Comparison of ENCODE assay signal across 9 mouse cellular contexts in genomic region chr11:119916102-119916790, GRCm38 (mm10). TPM values are rescaled to one million over a fixed set of nuclear protein-coding genes. Genes with fewer than 3 reads are reported as not detected.
DNase-seq lines count a peak whose midpoint lies in the region; ATAC-seq and TF ChIP-seq lines count a peak whose summit lies in the region.
"Had no signal": no experiment of that assay in that cellular context is flagged by ENCODE, and none has a peak within 500 bp of the region (broad histone marks: within the 10 kb centered on the region; RNA-seq: fewer than 3 reads in every experiment).

No protein-coding gene starts in this region.

- no peak for DNase-seq in hindbrain, postnatal 0 days (ENCODE audit: low spot score)
- DNase-seq in embryonic facial prominence, embryonic 14.5 days (ENCODE audit: low spot score): no peak
- peak; percentile 96 for DNase-seq in kidney, adult 2 months
- DNase-seq in thymus, adult 2 months: no peak
- DNase-seq in layer of hippocampus, adult 18-20 months (ENCODE audit: low spot score in 2 of 2): no peak
- no peak for DNase-seq in thymus, adult 18-20 months

- H3K27me3 ChIP-seq in hindbrain, embryonic 13.5 days: no peaks in the 10 kb centered on the region
- no peaks in the 10 kb centered on the region for H3K27me3 ChIP-seq in hindbrain, postnatal 0 days (ENCODE audit: insufficient read depth, low read length)
- H3K27me3 ChIP-seq in embryonic facial prominence, embryonic 14.5 days (replicated peaks; ENCODE audit: control insufficient read depth, insufficient read depth, low read length): no peaks in the 10 kb centered on the region
- H3K27me3 ChIP-seq in kidney, adult 2 months (replicated peaks; ENCODE audit: control insufficient read depth, insufficient read depth, low read length): no peaks in the 10 kb centered on the region
- no peaks in the 10 kb centered on the region for H3K27me3 ChIP-seq in lung, embryonic 15.5 days
- H3K27me3 ChIP-seq in thymus, adult 2 months (ENCODE audit: control insufficient read depth, insufficient read depth, low read length): no peaks in the 10 kb centered on the region

- no peak for ATAC-seq in hindbrain, embryonic 13.5 days (ENCODE audit: low FRiP score)
- no peak for ATAC-seq in hindbrain, postnatal 0 days
- ATAC-seq in embryonic facial prominence, embryonic 14.5 days (ENCODE audit: low read depth): 0 out of 2 replicates have a peak, but pooled peaks have one; percentile 3
- peak; percentile 43; the same call in 1 of the 2 replicates for ATAC-seq in lung, embryonic 15.5 days (ENCODE audit: borderline replicate concordance, extremely low read depth, low FRiP score, low TSS enrichment)

- H3K4me2 ChIP-seq in hindbrain, embryonic 13.5 days: no peak overlapping the region
- no peak overlapping the region for H3K4me2 ChIP-seq in hindbrain, postnatal 0 days (ENCODE audit: low read depth, low read length)
- H3K4me2 ChIP-seq in embryonic facial prominence, embryonic 14.5 days (ENCODE audit: low read depth, low read length): no peak overlapping the region
- H3K4me2 ChIP-seq in lung, embryonic 15.5 days: peak overlapping the region; percentile 87

- TF ChIP-seq POLR2A in kidney, adult 2 months (IDR thresholded peaks at IDR 0.05; ENCODE audit: low read depth, low read length): peak; percentile 20
- no peak for TF ChIP-seq POLR2A in thymus, adult 2 months (IDR thresholded peaks at IDR 0.05; ENCODE audit: control insufficient read depth, extremely low read depth, insufficient read depth, low read length, poor library complexity)

- WGBS in hindbrain, embryonic 13.5 days: 93% methylated on average over 15 of the region's 15 CpGs
- 83% methylated on average over 15 of the region's 15 CpGs for WGBS in hindbrain, postnatal 0 days
- WGBS in embryonic facial prominence, embryonic 14.5 days: 80% methylated on average over 15 of the region's 15 CpGs
- 24% methylated on average over 15 of the region's 15 CpGs for WGBS in kidney, adult 2 months
- 70% methylated on average over 15 of the region's 15 CpGs for WGBS in lung, embryonic 15.5 days
- 77% methylated on average over 15 of the region's 15 CpGs for WGBS in thymus, adult 2 months

- H3K27ac ChIP-seq in hindbrain, embryonic 13.5 days: no peak overlapping the region
- H3K27ac ChIP-seq in hindbrain, postnatal 0 days: no peak overlapping the region
- no peak overlapping the region for H3K27ac ChIP-seq in embryonic facial prominence, embryonic 14.5 days (replicated peaks; ENCODE audit: low read depth, low read length)
- peak overlapping the region; percentile 91 for H3K27ac ChIP-seq in kidney, adult 2 months (ENCODE audit: insufficient read depth, low read depth, low read length)
- H3K27ac ChIP-seq in lung, embryonic 15.5 days: peak overlapping the region; percentile 60
- no peak overlapping the region for H3K27ac ChIP-seq in thymus, adult 2 months (ENCODE audit: control insufficient read depth, insufficient read depth, low read length)

- TF ChIP-seq CTCF in hindbrain, postnatal 0 days (IDR thresholded peaks at IDR 0.05; ENCODE audit: low read depth): no peak
- TF ChIP-seq CTCF in kidney, adult 2 months (conservative IDR thresholded peaks at IDR 0.05; ENCODE audit: insufficient read depth, insufficient read length, low read depth, low read length): no peak
- no peak for TF ChIP-seq CTCF in thymus, adult 2 months (IDR thresholded peaks at IDR 0.05; ENCODE audit: borderline replicate concordance, control insufficient read depth, extremely low read depth, insufficient read depth, low read length, poor library complexity)

- no peak overlapping the region for H3K4me3 ChIP-seq in hindbrain, embryonic 13.5 days
- H3K4me3 ChIP-seq in hindbrain, postnatal 0 days (ENCODE audit: low read length): no peak overlapping the region
- no peak overlapping the region for H3K4me3 ChIP-seq in embryonic facial prominence, embryonic 14.5 days (ENCODE audit: low read depth, low read length)
- H3K4me3 ChIP-seq in kidney, adult 2 months (ENCODE audit: insufficient read depth, low read depth, low read length): peak overlapping the region; percentile 53
- H3K4me3 ChIP-seq in lung, embryonic 15.5 days: no peak overlapping the region
- H3K4me3 ChIP-seq in thymus, adult 2 months (ENCODE audit: control insufficient read depth, insufficient read depth, low read length): no peak overlapping the region
- H3K4me3 ChIP-seq: erythroblast, embryonic 14.5 days had no signal

- H3K9me3 ChIP-seq in hindbrain, embryonic 13.5 days: no peaks in the 10 kb centered on the region
- H3K9me3 ChIP-seq in hindbrain, postnatal 0 days (ENCODE audit: low read length): no peaks in the 10 kb centered on the region
- H3K9me3 ChIP-seq in embryonic facial prominence, embryonic 14.5 days (ENCODE audit: control insufficient read depth, low read length): no peaks in the 10 kb centered on the region
- no peaks in the 10 kb centered on the region for H3K9me3 ChIP-seq in lung, embryonic 15.5 days

- peaks cover 33% of the 10 kb centered on the region for H3K4me1 ChIP-seq in hindbrain, embryonic 13.5 days (replicated peaks)
- H3K4me1 ChIP-seq in hindbrain, postnatal 0 days (ENCODE audit: insufficient read depth, low read length): peaks cover 15% of the 10 kb centered on the region
- H3K4me1 ChIP-seq in embryonic facial prominence, embryonic 14.5 days (ENCODE audit: control insufficient read depth, insufficient read depth, low read length): peaks cover 13% of the 10 kb centered on the region; the same call in 1 of the 2 replicates
- H3K4me1 ChIP-seq in kidney, adult 2 months (ENCODE audit: control insufficient read depth, insufficient read depth, low read length): peaks cover 41% of the 10 kb centered on the region
- H3K4me1 ChIP-seq in lung, embryonic 15.5 days: peaks cover 40% of the 10 kb centered on the region
- peaks cover 26% of the 10 kb centered on the region for H3K4me1 ChIP-seq in thymus, adult 2 months (replicated peaks; ENCODE audit: control insufficient read depth, insufficient read depth, low read length)

- peaks cover 53% of the 10 kb centered on the region for H3K36me3 ChIP-seq in hindbrain, embryonic 13.5 days
- H3K36me3 ChIP-seq in hindbrain, postnatal 0 days (ENCODE audit: insufficient read depth, low read length): peaks cover 27% of the 10 kb centered on the region
- peaks cover 45% of the 10 kb centered on the region for H3K36me3 ChIP-seq in embryonic facial prominence, embryonic 14.5 days (ENCODE audit: control insufficient read depth, insufficient read depth, low read length)
- H3K36me3 ChIP-seq in kidney, adult 2 months (ENCODE audit: control insufficient read depth, insufficient read depth, low read length): peaks cover 1% of the 10 kb centered on the region; the same call in 1 of the 2 replicates
- peaks cover 33% of the 10 kb centered on the region for H3K36me3 ChIP-seq in lung, embryonic 15.5 days
- H3K36me3 ChIP-seq in thymus, adult 2 months (ENCODE audit: control insufficient read depth, insufficient read depth, low read length): peaks cover 13% of the 10 kb centered on the region

- 0 out of 2 replicates have a peak overlapping the region, but pooled peaks have one; percentile 4 for H3K9ac ChIP-seq in hindbrain, embryonic 13.5 days
- H3K9ac ChIP-seq in hindbrain, postnatal 0 days (replicated peaks; ENCODE audit: low read length): no peak overlapping the region
- no peak overlapping the region for H3K9ac ChIP-seq in embryonic facial prominence, embryonic 14.5 days (ENCODE audit: low read depth, low read length)
- no peak overlapping the region for H3K9ac ChIP-seq in lung, embryonic 15.5 days

RNA-seq across cellular contexts. Expression of gene Chmp6, which starts 3.0 kb away (rescaled TPM):
- polyA plus RNA-seq in hindbrain, embryonic 13.5 days (2015; fragmentation: Nextera tagmentation; extraction: Ambion mirVana): 100 and 103 TPM in 2 replicates
- total RNA-seq in hindbrain, postnatal 0 days (2014; rRNA removed): 102 and 117 TPM in 2 replicates
- polyA plus RNA-seq in hindbrain, postnatal 0 days (2015; fragmentation: Nextera tagmentation; extraction: Ambion mirVana): 115 and 118 TPM in 2 replicates
- polyA plus RNA-seq in embryonic facial prominence, embryonic 14.5 days (2014; fragmentation: Nextera tagmentation; extraction: Ambion mirVana): 77.9 and 89.3 TPM in 2 replicates
- polyA plus RNA-seq in kidney, adult 2 months (2012; rRNA removed): 97.2 and 106 TPM in 2 replicates
- 99.3 and 100 TPM in 2 replicates for polyA plus RNA-seq in lung, embryonic 15.5 days (2015; fragmentation: Nextera tagmentation; extraction: Ambion mirVana)
- polyA plus RNA-seq in thymus, adult 2 months (2012; rRNA removed): 59.2 and 59.7 TPM in 2 replicates
- total RNA-seq in layer of hippocampus, adult 18-20 months (2021): 10 to 100 TPM; 33.7 to 36.0 TPM

RNA-seq across cellular contexts. Expression of gene Baiap2, which starts 26.3 kb away (rescaled TPM):
- 10.0 and 12.3 TPM in 2 replicates for polyA plus RNA-seq in hindbrain, embryonic 13.5 days (2015; fragmentation: Nextera tagmentation; extraction: Ambion mirVana)
- 45.9 and 62.4 TPM in 2 replicates for total RNA-seq in hindbrain, postnatal 0 days (2014; rRNA removed)
- polyA plus RNA-seq in hindbrain, postnatal 0 days (2015; fragmentation: Nextera tagmentation; extraction: Ambion mirVana): 30.8 and 31.5 TPM in 2 replicates
- polyA plus RNA-seq in embryonic facial prominence, embryonic 14.5 days (2014; fragmentation: Nextera tagmentation; extraction: Ambion mirVana): 22.1 and 26.5 TPM in 2 replicates
- 78.1 and 88.4 TPM in 2 replicates for polyA plus RNA-seq in kidney, adult 2 months (2012; rRNA removed)
- 26.2 and 28.9 TPM in 2 replicates for polyA plus RNA-seq in lung, embryonic 15.5 days (2015; fragmentation: Nextera tagmentation; extraction: Ambion mirVana)
- polyA plus RNA-seq in thymus, adult 2 months (2012; rRNA removed): 53.7 and 59.8 TPM in 2 replicates
- total RNA-seq in layer of hippocampus, adult 18-20 months (2021): 100 to 1,000 TPM; 257 to 261 TPM

Comparison
In these comparisons a context has a peak if more than half of its experiments do, and no peak if none do; other contexts are left out.
1. ATAC-seq: peak in embryonic facial prominence, embryonic 14.5 days (single experiment) and lung, embryonic 15.5 days (single experiment); none in hindbrain, embryonic 13.5 days (single experiment) and hindbrain, postnatal 0 days (single experiment).
2. H3K27ac ChIP-seq: peak in kidney, adult 2 months (single experiment) and lung, embryonic 15.5 days (single experiment); none in hindbrain, embryonic 13.5 days (single experiment), hindbrain, postnatal 0 days (single experiment), embryonic facial prominence, embryonic 14.5 days (single experiment) and thymus, adult 2 months (single experiment).